Mouse (Mus musculus) midbrain, embryonic 10.5 days (tissue): ENCODE measurements around the gene Gm44965. TPM values are rescaled to one million over a fixed set of nuclear protein-coding genes. Genes with fewer than 3 reads are reported as not detected.

Experiments used
- DNase-seq: peaks from one replicate; pipeline ENCODE4 v3.0.0-alpha.2; 2017; ENCODE audit warnings: low spot score
- H3K27ac ChIP-seq: fragments of 300-500 bp; sonication (generic); replicated peaks from 2 replicates; pipeline ENCODE4 v1.5.1; 2016; ENCODE audit warnings: mild to moderate bottlenecking
- H3K27me3 ChIP-seq: fragments of 300-500 bp; sonication (generic); 2 replicates; pipeline ENCODE4 v1.6.1; 2016; ENCODE audit warnings: low read depth, mild to moderate bottlenecking; ENCODE audit not compliant: poor library complexity, severe bottlenecking
- H3K36me3 ChIP-seq: fragments of 300-500 bp; sonication (generic); 2 replicates; pipeline ENCODE4 v1.6.1; 2016; ENCODE audit warnings: mild to moderate bottlenecking, moderate library complexity
- H3K4me1 ChIP-seq: fragments of 300-500 bp; sonication (generic); 2 replicates; pipeline ENCODE4 v1.6.1; 2016
- H3K4me3 ChIP-seq: fragments of 300-500 bp; sonication (generic); 2 replicates; pipeline ENCODE4 v1.5.1; 2016; ENCODE audit warnings: mild to moderate bottlenecking, moderate library complexity
- H3K9me3 ChIP-seq: fragments of 300-500 bp; sonication (generic); replicated peaks from 2 replicates; pipeline ENCODE4 v1.6.1; 2016; ENCODE audit warnings: mild to moderate bottlenecking
- WGBS: fragments of 180-500 bp; shearing (Covaris S2); methylation state at CpG from one replicate; pipeline ENCODE4 v1.1.7; 2016; 5-methylcytosine and 5-hydroxymethylcytosine counted together
- polyA plus RNA-seq: library from polyadenylated mRNA; unstranded; fragments of >200 nt; fragmentation: Nextera tagmentation; extraction: Ambion mirVana; gene quantifications from 2 replicates; pipeline ENCODE4 v1.2.1, GENCODE M21; 2016

Gene Gm44965
- polyA plus RNA-seq, 1 experiment from 2014 or later: 0.39 TPM

DNA sequence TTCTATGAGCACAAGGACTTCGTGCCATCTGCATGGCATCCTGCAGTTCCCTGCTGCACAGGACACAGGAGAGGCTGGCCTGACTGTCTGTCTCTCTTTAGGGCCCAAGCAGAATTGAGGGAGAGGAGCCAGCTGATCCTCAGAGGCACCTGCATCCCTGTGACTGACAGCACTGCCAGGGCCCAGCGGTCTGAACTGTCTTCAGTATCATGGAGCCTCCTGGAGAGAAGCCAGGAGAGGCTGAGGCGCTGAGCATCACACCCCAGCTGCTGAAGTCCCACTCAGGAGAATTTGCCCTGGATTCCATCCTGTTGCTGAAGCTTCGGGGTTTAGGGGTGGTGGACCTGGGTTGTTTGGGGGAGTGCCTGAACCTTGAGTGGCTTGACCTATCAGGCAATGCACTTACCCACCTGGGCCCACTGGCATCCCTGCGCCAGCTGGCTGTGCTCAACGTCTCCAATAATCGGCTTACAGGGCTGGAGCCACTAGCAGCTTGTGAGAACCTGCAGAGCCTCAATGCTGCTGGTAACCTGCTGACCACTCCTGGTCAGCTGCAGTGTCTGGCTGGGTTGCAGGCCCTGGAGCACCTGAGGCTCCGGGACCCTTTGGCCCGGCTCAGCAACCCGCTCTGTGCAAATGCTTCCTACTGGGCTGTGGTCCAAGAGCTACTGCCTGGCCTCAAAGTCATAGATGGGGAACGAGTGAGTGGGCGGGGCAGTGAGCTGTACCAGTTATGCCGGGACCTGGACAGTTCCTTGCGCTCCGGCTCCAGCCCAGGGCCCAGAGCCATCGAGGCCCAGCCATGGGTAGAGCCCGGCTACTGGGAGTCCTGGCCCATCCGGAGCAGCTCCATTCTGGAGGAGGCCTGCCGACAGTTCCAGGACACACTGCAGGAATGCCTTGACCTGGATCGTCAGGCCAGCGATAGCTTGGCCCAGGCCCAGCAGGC is 25.4 kb upstream of the Gm44965 start:
- DNase-seq: no peak
- Histone ChIP-seq H3K4me1 (peaks cover 5% of the 10 kb centered on the region; the same call in 1 of the 2 replicates), H3K27me3 (no peaks in the 10 kb centered on the region), H3K4me3 (no peak overlapping the region), H3K9me3 (no peaks in the 10 kb centered on the region), H3K27ac (no peak overlapping the region), H3K36me3 (peaks cover 55% of the 10 kb centered on the region)
- WGBS: 88% methylated on average over 21 of the region's 21 CpGs

DNA sequence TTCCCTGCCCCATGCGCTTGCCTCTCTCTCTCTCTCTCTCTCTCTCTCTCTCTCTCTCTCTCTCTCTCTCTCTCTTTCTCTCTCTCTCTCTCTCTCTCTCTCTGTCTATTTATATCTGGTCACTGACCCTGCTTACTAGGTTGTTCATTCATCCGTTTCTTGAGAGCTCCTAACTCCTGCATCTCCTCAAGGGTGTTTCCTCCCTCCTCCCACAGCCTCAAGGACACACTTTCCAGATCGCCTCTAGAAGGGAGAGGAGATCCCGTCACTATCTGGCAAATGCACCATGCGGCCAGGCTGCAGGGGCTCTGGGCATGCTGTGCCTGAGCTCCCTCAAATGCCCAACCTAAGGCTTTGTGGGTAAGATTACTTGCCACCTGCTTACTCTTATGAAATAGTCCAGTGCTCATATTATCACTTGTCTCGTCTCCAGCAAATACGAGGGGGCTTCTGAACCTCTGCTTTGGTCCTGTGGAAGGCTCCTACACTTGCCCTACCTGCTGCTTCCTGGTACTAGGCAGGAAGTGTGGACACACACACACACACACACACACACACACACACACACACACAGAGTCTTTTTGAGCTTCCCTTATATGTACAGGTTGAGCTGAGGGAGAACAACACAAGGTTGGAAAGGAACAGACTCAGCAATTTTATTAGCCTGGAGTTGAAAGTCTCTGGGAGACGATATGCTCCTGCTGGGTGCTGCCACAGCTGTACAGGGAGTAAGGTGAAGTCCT is 24.5 kb upstream of the Gm44965 start:
- peaks cover 5% of the 10 kb centered on the region; the same call in 1 of the 2 replicates for H3K4me1 ChIP-seq
- 86% methylated on average over 8 of the region's 8 CpGs for WGBS
- no peak overlapping the region for H3K4me3 ChIP-seq
- H3K27me3 ChIP-seq: no peaks in the 10 kb centered on the region
- H3K36me3 ChIP-seq: peaks cover 48% of the 10 kb centered on the region
- H3K9me3 ChIP-seq: no peaks in the 10 kb centered on the region
- no peak overlapping the region for H3K27ac ChIP-seq
- no peak for DNase-seq

DNA sequence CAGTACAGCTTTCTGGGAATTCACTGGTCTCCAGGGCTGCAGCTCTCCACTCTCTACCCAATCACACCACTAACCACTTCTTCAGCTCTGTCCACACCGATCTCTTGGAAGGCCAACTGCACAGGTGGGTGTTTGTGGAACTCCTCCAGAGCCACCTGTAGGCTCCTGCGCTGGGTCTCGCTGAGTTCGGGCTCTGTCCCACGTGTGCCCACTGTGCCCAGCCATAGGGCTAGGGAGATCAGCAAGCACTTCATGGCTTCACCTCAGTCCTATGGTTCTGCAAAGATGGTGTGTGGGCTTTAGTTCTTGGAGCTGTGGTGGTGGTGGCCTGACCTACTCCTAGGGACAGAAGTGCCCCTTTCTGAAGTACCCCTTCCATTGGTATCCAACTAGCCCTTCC is 21.7 kb upstream of the Gm44965 start:
- H3K36me3 ChIP-seq: peaks cover 27% of the 10 kb centered on the region
- peaks cover 5% of the 10 kb centered on the region; the same call in 1 of the 2 replicates for H3K4me1 ChIP-seq
- H3K27me3 ChIP-seq: no peaks in the 10 kb centered on the region
- no peak overlapping the region for H3K4me3 ChIP-seq
- no peaks in the 10 kb centered on the region for H3K9me3 ChIP-seq
- no peak overlapping the region for H3K27ac ChIP-seq
- WGBS: 90% methylated on average over 5 of the region's 5 CpGs
- no peak for DNase-seq

DNA sequence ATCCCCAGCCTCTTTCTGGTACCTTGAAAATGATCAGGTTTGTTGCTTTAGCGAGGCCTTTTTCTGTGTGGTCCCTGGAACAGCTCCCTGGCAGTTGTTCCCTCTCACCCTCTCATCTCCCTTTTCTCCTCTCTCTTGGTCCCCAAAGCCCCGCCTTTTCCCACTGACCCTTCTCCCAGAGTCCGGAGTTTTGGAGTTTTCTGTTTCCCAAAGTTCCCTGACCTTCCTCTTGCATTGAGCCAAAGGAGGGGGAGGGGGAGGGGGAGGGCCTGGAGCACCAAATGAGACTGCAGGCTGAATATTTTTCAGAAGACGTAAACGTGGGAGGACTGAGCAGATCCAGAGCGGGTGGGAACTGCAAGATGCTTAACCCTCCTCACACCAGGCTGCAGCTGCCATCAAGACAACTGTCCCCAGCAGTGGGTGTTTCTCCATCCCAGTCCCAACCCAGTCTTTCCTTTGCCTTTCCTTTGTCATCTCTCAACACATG is 21.1 kb upstream of the Gm44965 start, which contains the start of gene Rarres2:
Gene Rarres2, minus strand, starts transcription at position 218 of the 490 bp plus-strand sequence.
- 47% methylated on average over 6 of the region's 6 CpGs for WGBS
- no peak within 1 kb of the TSS for H3K27ac ChIP-seq
- H3K4me3 ChIP-seq: no peak within 1 kb of the TSS
- H3K36me3 ChIP-seq: peaks cover 27% of the 10 kb centered on the region
- DNase-seq: no peak
- peaks cover 5% of the 10 kb centered on the region; the same call in 1 of the 2 replicates for H3K4me1 ChIP-seq
- H3K9me3 ChIP-seq: no peaks in the 10 kb centered on the region
- no peaks in the 10 kb centered on the region for H3K27me3 ChIP-seq

DNA sequence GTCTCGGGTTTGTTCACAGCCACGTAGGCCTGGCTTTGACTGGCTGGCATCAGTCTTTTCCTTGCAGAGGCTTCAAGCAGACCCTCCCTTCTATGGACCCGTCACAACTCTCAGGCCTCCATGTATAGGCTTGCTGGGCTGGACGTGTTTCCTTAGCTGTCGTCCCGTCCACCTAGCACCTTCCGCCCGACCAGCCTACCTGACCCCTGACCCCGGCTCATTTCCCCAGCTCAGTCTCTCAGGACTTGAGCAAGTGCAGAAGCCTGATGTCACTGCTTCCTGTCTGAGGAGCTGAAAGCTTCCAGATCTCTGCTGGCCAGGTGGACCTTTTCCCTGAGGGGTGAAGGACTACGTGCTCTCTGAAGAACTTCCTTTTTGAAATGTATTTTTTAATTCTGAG is 20.5 kb upstream of the Gm44965 start:
- no peak for DNase-seq
- Histone ChIP-seq H3K9me3 (no peaks in the 10 kb centered on the region), H3K36me3 (peaks cover 23% of the 10 kb centered on the region), H3K27me3 (no peaks in the 10 kb centered on the region), H3K4me3 (no peak overlapping the region), H3K27ac (no peak overlapping the region), H3K4me1 (peaks cover 8% of the 10 kb centered on the region)
- whole genome bisulfite sequencing: 70% methylated on average over 10 of the region's 10 CpGs

DNA sequence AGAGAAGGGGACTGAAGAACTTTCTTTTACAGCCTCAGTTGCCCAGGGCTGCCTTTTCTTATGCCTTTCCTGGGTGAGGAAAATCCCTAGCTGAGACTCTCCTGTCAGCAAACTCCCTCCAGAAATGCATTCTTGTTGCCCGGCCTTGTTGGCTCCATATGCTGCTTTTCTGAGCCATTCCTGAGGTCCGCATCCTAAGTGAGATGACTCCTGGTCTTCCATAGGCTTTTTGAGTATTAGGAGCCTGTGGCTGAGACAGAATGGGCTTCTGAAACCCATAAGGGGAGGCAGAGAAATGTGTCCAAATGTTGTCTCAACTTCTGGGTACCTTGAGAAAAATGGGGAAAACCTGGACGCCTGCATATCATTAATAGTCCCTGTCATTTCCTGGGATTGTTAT is 19.8 kb upstream of the Gm44965 start:
- no peak for DNase-seq
- no peak overlapping the region for H3K4me3 ChIP-seq
- 78% methylated on average over 3 of the region's 3 CpGs for WGBS
- peaks cover 8% of the 10 kb centered on the region for H3K4me1 ChIP-seq
- no peaks in the 10 kb centered on the region for H3K9me3 ChIP-seq
- no peak overlapping the region for H3K27ac ChIP-seq
- H3K27me3 ChIP-seq: no peaks in the 10 kb centered on the region
- H3K36me3 ChIP-seq: peaks cover 16% of the 10 kb centered on the region

DNA sequence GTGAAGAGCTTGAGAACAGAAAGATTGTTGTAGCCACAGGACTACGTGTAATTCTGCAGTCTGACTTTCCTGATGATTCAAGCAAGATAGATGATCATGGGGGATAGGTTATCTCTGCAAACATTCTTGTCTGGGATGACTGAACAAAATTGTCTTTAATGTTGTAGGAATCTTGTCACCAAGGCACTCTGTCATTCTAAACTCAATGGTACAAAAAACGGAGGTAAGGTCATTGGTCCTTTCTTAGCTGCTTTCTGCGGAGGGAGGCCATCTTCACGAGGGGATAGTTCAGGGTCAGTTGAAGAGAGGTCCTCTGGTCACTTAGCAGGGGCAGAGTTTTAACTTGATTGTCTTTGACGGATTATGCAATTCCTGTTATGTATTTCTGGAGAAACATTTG is 15.0 kb upstream of the Gm44965 start:
- H3K4me3 ChIP-seq: no peak overlapping the region
- no peaks in the 10 kb centered on the region for H3K36me3 ChIP-seq
- WGBS: 74% methylated on average over 5 of the region's 5 CpGs

DNA sequence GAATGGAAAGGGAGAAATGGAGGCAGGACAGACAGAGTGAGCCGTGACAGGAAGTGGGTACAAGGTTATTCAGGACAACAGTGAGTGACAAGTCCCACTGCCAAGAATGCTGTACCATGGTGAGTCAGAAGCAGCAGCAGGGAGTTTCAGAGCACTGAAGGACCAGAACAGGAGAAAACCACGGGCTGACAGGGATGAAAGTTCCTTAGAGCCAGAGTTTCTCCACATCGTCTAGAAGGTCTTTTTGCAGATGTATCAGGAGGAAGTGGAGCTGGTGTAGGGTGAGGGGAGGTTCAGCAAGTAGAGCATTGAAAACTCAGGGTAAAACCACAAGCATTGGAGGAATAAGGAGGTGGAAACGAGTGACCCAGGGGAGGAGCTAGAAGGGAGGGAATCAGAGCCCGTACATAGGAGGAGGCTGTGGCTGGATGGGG is 14.5 kb upstream of the Gm44965 start:
- no peaks in the 10 kb centered on the region for H3K9me3 ChIP-seq
- no peak overlapping the region for H3K4me3 ChIP-seq
- H3K4me1 ChIP-seq: peaks cover 12% of the 10 kb centered on the region
- no peaks in the 10 kb centered on the region for H3K36me3 ChIP-seq
- 47% methylated on average over 5 of the region's 5 CpGs for WGBS
- H3K27me3 ChIP-seq: no peaks in the 10 kb centered on the region
- no peak overlapping the region for H3K27ac ChIP-seq
- DNase-seq: no peak

More for the DNA sequence above, 15.0 kb upstream of the Gm44965 start:
- DNase-seq: no peak
- Histone ChIP-seq H3K4me1 (peaks cover 12% of the 10 kb centered on the region), H3K9me3 (no peaks in the 10 kb centered on the region), H3K27me3 (no peaks in the 10 kb centered on the region), H3K27ac (no peak overlapping the region)

DNA sequence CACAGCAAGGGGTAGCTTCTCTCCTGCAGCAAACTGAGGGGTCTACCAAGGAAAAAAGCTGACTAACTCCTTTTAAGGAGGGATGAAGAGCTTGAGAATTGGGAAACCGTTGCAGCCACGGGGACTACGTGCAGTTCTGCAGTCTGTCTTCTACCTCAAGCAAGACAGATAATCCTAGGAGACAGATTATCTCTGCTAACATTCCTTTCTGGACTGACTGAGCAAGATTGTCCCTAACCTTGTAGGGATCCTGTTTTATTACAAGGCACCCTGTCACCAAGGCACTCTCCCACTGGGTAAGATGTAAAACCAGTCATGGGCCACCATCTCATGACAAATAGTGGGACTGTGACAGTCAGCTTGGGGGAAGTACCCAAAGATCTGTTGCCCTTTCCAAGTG is 12.5 kb upstream of the Gm44965 start:
- H3K4me1 ChIP-seq: peaks cover 12% of the 10 kb centered on the region
- H3K9me3 ChIP-seq: no peaks in the 10 kb centered on the region
- H3K4me3 ChIP-seq: no peak overlapping the region
- no peak for DNase-seq
- no peaks in the 10 kb centered on the region for H3K27me3 ChIP-seq
- no peak overlapping the region for H3K27ac ChIP-seq
- no peaks in the 10 kb centered on the region for H3K36me3 ChIP-seq
- 30% methylated on average over 3 of the region's 3 CpGs for WGBS

DNA sequence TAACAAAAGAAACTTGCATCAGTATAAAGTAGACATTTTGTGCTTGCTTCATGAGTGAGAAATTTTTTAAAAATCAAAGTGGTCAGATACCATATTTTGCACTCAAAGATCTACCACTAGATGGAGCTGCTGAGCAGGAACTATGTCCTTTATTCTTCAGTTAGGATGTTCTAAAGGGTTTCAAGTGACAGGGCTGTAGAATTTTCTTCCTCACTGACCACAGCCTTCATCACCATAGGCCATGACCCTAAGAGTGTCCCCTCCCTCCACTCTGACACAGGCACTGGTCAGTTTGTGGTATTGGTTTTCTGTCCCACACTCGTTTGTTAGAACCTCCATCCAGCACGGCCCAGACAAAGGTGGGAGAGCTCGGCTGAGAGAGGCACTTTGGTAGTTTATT is 11.7 kb upstream of the Gm44965 start:
- WGBS: 77% methylated on average over 3 of the region's 3 CpGs
- 0 out of 2 replicates have a peak overlapping the region, but pooled peaks have one; percentile 28 for H3K27ac ChIP-seq

DNA sequence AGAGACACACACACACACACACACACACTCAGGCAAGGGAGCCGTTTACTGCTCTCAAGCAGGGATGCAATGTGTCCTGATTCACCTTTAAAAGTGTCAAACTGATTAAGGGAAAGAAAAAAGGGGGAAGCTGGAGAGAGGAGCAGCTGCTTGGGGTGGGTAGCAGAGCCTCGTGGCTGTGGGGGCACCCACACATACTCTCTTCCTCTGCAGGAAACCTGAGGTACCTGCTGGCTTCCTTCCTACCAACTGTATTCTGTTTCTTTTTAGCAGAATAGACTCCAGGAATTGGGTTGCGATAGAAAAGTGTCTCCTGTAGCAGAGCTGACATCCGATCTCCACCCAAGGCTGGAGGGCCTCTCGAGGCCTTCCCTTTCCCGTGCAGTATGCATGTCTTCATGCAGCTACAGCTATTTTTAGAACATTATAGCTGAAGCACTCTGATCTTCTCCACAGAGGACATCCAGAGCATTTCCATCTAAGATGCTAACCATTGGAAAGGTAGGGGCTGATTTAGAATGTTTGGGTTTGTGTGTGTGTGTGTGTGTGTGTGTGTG is 4.5 kb upstream of the Gm44965 start, which contains the start of gene Gm45021:
Gene Gm45021, plus strand, starts transcription at position 417 of the 557 bp plus-strand sequence.
- Histone ChIP-seq H3K27me3 (no peaks in the 10 kb centered on the region), H3K9me3 (no peaks in the 10 kb centered on the region), H3K27ac (no peak within 1 kb of the TSS), H3K4me3 (no peak within 1 kb of the TSS), H3K4me1 (peaks cover 9% of the 10 kb centered on the region), H3K36me3 (no peaks in the 10 kb centered on the region)
- DNase-seq: no peak
- WGBS: 79% methylated on average over 6 of the region's 6 CpGs

More for the DNA sequence above, 11.7 kb upstream of the Gm44965 start:
- peaks cover 12% of the 10 kb centered on the region for H3K4me1 ChIP-seq
- no peak overlapping the region for H3K4me3 ChIP-seq
- no peaks in the 10 kb centered on the region for H3K36me3 ChIP-seq
- DNase-seq: no peak
- no peaks in the 10 kb centered on the region for H3K27me3 ChIP-seq
- no peaks in the 10 kb centered on the region for H3K9me3 ChIP-seq

DNA sequence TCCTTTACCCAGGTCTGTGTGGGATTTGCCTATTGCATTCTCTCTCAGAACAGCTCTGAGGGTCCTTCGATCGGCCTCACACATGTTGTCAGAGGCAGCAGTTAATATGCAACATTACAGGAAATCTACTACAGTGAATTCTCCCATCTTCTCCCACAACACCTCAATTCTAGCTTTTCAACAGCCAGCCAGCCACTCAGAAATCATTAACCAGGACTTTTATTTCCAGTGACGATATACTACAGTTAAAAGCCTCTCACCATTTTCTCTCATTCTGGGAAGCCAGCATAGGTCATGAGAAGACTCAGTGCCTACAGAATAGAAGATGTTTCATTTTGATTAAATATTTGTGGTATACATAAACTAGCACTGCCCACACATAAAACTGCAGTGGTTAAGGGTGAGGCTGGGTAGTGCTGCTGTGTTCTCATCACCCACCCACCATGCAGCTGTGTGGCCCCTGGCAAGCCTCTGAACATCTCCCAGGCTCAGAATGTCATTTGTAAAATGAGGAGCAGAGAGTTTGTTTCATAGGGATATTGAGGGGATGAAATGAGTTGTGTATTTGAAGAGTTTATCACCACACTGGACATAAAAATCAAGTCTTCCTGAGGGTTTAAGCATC is 2.4 kb upstream of the Gm44965 start:
- WGBS: 97% methylated on average over 3 of the region's 3 CpGs

More for the DNA sequence above, 2.4 kb upstream of the Gm44965 start:
- H3K27ac ChIP-seq: no peak overlapping the region
- H3K27me3 ChIP-seq: no peaks in the 10 kb centered on the region
- H3K36me3 ChIP-seq: peaks cover 12% of the 10 kb centered on the region
- H3K4me1 ChIP-seq: peaks cover 24% of the 10 kb centered on the region
- H3K9me3 ChIP-seq: peaks cover 4% of the 10 kb centered on the region
- no peak overlapping the region for H3K4me3 ChIP-seq
- DNase-seq: no peak
